Mouse (Mus musculus) embryonic facial prominence, embryonic 11.5 days (tissue): ENCODE data around the gene Mief1. TPM values are rescaled to one million over a fixed set of nuclear protein-coding genes. Genes with fewer than 3 reads are reported as not detected.

Experiments
- ATAC-seq: fragments of 200-750 bp; cut with Nextera tagmentation; replicated peaks from 2 replicates; pipeline ENCODE4 v1.8.0; 2017; ENCODE audit warnings: low read depth; ENCODE audit not compliant: insufficient number of reproducible peaks, low FRiP score, low TSS enrichment
- DNase-seq: peaks from one replicate; pipeline ENCODE4 v3.0.0-alpha.2; 2015; ENCODE audit warnings: low spot score
- H3K27ac ChIP-seq: fragments of 300-500 bp; sonication (generic); replicated peaks from 2 replicates; pipeline ENCODE4 v1.5.1; 2014; ENCODE audit warnings: mild to moderate bottlenecking, low read depth, low read length, control low read depth
- H3K27me3 ChIP-seq: fragments of 300-500 bp; sonication (generic); 2 replicates; pipeline ENCODE4 v1.6.1; 2014; ENCODE audit warnings: mild to moderate bottlenecking, low read length, moderate library complexity, mixed read lengths; ENCODE audit not compliant: control insufficient read depth, insufficient read depth
- H3K36me3 ChIP-seq: fragments of 300-500 bp; sonication (generic); replicated peaks from 2 replicates; pipeline ENCODE4 v1.6.1; 2014; ENCODE audit warnings: low read depth, mild to moderate bottlenecking, low read length, moderate library complexity, mixed read lengths; ENCODE audit not compliant: control insufficient read depth, insufficient read depth
- H3K4me1 ChIP-seq: fragments of 300-500 bp; sonication (generic); 2 replicates; pipeline ENCODE4 v1.6.1; 2014; ENCODE audit warnings: low read length, mixed read lengths; ENCODE audit not compliant: control insufficient read depth, insufficient read depth
- H3K4me2 ChIP-seq: fragments of 300-500 bp; sonication (generic); 2 replicates; pipeline ENCODE4 v1.6.1; 2014; ENCODE audit warnings: low read depth, mild to moderate bottlenecking, control low read depth, low read length, moderate library complexity
- H3K4me3 ChIP-seq: fragments of 300-500 bp; sonication (generic); 2 replicates; pipeline ENCODE4 v1.5.1; 2014; ENCODE audit warnings: low read depth, low read length, control low read depth
- H3K9ac ChIP-seq: fragments of 300-500 bp; sonication (generic); replicated peaks from 2 replicates; pipeline ENCODE4 v1.6.1; 2014; ENCODE audit warnings: mild to moderate bottlenecking, control low read depth, low read length
- H3K9me3 ChIP-seq: fragments of 300-500 bp; sonication (generic); replicated peaks from 2 replicates; pipeline ENCODE4 v1.6.1; 2016; ENCODE audit warnings: mild to moderate bottlenecking, low read length, inconsistent platforms, mixed read lengths; ENCODE audit not compliant: control insufficient read depth
- WGBS: fragments of 180-500 bp; shearing (Covaris S2); extraction: QIAGEN DNeasy Blood & Tissue Kit; methylation state at CpG from one replicate; pipeline ENCODE4 v1.1.7; 2014; 5-methylcytosine and 5-hydroxymethylcytosine counted together
- polyA plus RNA-seq: library from polyadenylated mRNA; unstranded; fragments of >200 nt; fragmentation: Nextera tagmentation; extraction: Ambion mirVana; gene quantifications from 2 replicates; pipeline ENCODE4 v1.2.1, GENCODE M21; 2014

Mief1 gene
- polyA plus RNA-seq, 1 experiment from 2014 or later, result 35.7 TPM

GRCm38 (mm10) chr15:80254847-80255645 lies 21.2 kb downstream of the Mief1 start, which contains the start of gene Atf4:
Gene Atf4 (plus strand): TSS chr15:80255184.
- ATAC-seq (peak; percentile 93), DNase-seq (peak; percentile 99)
- peaks cover 5% of the 10 kb centered on the region for H3K36me3 ChIP-seq
- peak within 1 kb of the TSS; percentile 83 for H3K4me3 ChIP-seq
- H3K9me3 ChIP-seq, result no peaks in the 10 kb centered on the region
- no peaks in the 10 kb centered on the region for H3K27me3 ChIP-seq
- H3K4me1 ChIP-seq, result no peaks in the 10 kb centered on the region; the same call in 1 of the 2 replicates
- under 1% methylated on average over 62 of the region's 62 CpGs for WGBS
- peak within 1 kb of the TSS; percentile 99 for H3K9ac ChIP-seq
- peak within 1 kb of the TSS; percentile 92 for H3K27ac ChIP-seq
- peak within 1 kb of the TSS; percentile 86 for H3K4me2 ChIP-seq

- H3K4me1 ChIP-seq, result no peaks in the 10 kb centered on the region; the same call in 1 of the 2 replicates
- peak overlapping the region; percentile 86 for H3K4me2 ChIP-seq
- H3K9me3 ChIP-seq, result no peaks in the 10 kb centered on the region
- under 1% methylated on average over 50 of the region's 51 CpGs for WGBS
- peak; percentile 83 for DNase-seq
- peak; percentile 35 for ATAC-seq
- H3K36me3 ChIP-seq, result peaks cover 5% of the 10 kb centered on the region
- peak overlapping the region; percentile 99 for H3K9ac ChIP-seq
- H3K27ac ChIP-seq, result peak overlapping the region; percentile 92
- H3K27me3 ChIP-seq, result no peaks in the 10 kb centered on the region
- H3K4me3 ChIP-seq, result peak overlapping the region; percentile 83
Measured at GRCm38 (mm10) chr15:80255646-80256121, 21.9 kb downstream of the Mief1 start.

GRCm38 (mm10) chr15:80256242-80256641 lies 22.4 kb downstream of the Mief1 start:
- no peaks in the 10 kb centered on the region; the same call in 1 of the 2 replicates for H3K4me1 ChIP-seq
- peak overlapping the region; percentile 99 for H3K9ac ChIP-seq
- H3K4me3 ChIP-seq, result peak overlapping the region; percentile 83
- no peak for ATAC-seq
- 11% methylated on average over 16 of the region's 16 CpGs for WGBS
- peak overlapping the region; percentile 86 for H3K4me2 ChIP-seq
- H3K9me3 ChIP-seq, result no peaks in the 10 kb centered on the region
- DNase-seq, result no peak
- H3K27ac ChIP-seq, result peak overlapping the region; percentile 92
- H3K36me3 ChIP-seq, result peaks cover 5% of the 10 kb centered on the region
- H3K27me3 ChIP-seq, result no peaks in the 10 kb centered on the region

GRCm38 (mm10) chr15:80256656-80257601 lies 23.1 kb downstream of the Mief1 start:
- 66% methylated on average over 12 of the region's 12 CpGs for WGBS
- Histone ChIP-seq H3K27me3 (no peaks in the 10 kb centered on the region), H3K4me1 (no peaks in the 10 kb centered on the region; the same call in 1 of the 2 replicates)

DNA sequence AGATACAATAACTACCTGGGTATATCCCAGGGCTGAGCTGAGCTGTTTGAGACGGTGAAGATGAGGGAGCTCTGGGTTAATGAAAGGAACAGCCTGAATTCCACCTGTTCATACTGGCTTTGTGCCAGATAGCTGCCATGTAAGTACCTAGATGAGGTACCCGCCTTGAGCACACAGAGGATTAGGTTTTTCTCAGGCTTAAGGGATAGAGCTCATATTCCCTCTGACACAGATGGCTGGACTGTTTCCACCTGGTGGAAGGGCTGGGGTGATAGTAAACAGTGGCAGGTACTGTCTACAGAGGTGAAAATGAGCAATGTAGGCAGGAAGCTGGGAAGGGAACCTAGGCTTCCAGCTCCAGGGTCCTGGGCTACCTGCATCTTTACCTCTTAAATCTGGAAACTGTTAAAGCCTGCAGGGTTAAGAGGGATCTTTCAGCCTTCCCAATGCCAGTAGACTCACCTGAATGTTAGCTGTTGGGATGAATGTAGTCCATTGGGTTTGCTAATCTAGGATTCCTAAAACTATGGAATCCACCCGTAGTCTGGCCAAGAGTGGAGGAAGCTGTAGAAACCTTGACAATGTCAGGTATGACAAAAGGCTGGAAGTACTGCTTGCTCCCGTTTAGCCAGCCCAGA lies 23.9 kb downstream of the Mief1 start:
- Histone ChIP-seq H3K4me2 (peak overlapping the region; percentile 13), H3K4me3 (peak overlapping the region; percentile 83; the same call in 1 of the 2 replicates), H3K9ac (peak overlapping the region; percentile 13; the same call in 1 of the 2 replicates), H3K36me3 (peaks cover 5% of the 10 kb centered on the region), H3K27ac (0 out of 2 replicates have a peak overlapping the region, but pooled peaks have one; percentile 35), H3K27me3 (no peaks in the 10 kb centered on the region), H3K9me3 (no peaks in the 10 kb centered on the region), H3K4me1 (no peaks in the 10 kb centered on the region; the same call in 1 of the 2 replicates)
- WGBS, result 43% methylated on average over 4 of the region's 4 CpGs
- DNase-seq (no peak), ATAC-seq (no peak)

More at GRCm38 (mm10) chr15:80256656-80257601, 23.1 kb downstream of the Mief1 start:
- H3K36me3 ChIP-seq, result peaks cover 5% of the 10 kb centered on the region
- H3K9me3 ChIP-seq, result no peaks in the 10 kb centered on the region
- H3K4me2 ChIP-seq, result peak overlapping the region; percentile 86
- DNase-seq (no peak), ATAC-seq (no peak)
- H3K9ac ChIP-seq, result peak overlapping the region; percentile 99
- peak overlapping the region; percentile 92; the same call in 1 of the 2 replicates for H3K27ac ChIP-seq
- H3K4me3 ChIP-seq, result peak overlapping the region; percentile 83

GRCm38 (mm10) chr15:80258240-80259170 lies 24.7 kb downstream of the Mief1 start:
- no peak for ATAC-seq
- Histone ChIP-seq H3K9ac (peak overlapping the region; percentile 13; the same call in 1 of the 2 replicates), H3K36me3 (peaks cover 5% of the 10 kb centered on the region)

More at GRCm38 (mm10) chr15:80258240-80259170, 24.7 kb downstream of the Mief1 start:
- Histone ChIP-seq H3K27me3 (no peaks in the 10 kb centered on the region), H3K4me2 (peak overlapping the region; percentile 13; the same call in 1 of the 2 replicates), H3K4me1 (no peaks in the 10 kb centered on the region; the same call in 1 of the 2 replicates), H3K27ac (0 out of 2 replicates have a peak overlapping the region, but pooled peaks have one; percentile 28), H3K9me3 (no peaks in the 10 kb centered on the region), H3K4me3 (no peak overlapping the region)
- peak; percentile 40 for DNase-seq
- 62% methylated on average over 11 of the region's 11 CpGs for WGBS
